Mouse (Mus musculus): Measurements from ENCODE around the gene Amd1.

GRCm38 (mm10) chr10:40292640-40293039, 9.3 kb downstream of the Amd1 start:
- no peak for TF ChIP-seq CTCF (conservative IDR thresholded peaks at IDR 0.05; ENCODE audit: insufficient read depth, insufficient read length, low read depth, low read length)
- no peak for TF ChIP-seq POLR2A (IDR thresholded peaks at IDR 0.05; ENCODE audit: low read depth, low read length)
